14 mouse cellular contexts compared by ENCODE assay signal in the genomic region with DNA sequence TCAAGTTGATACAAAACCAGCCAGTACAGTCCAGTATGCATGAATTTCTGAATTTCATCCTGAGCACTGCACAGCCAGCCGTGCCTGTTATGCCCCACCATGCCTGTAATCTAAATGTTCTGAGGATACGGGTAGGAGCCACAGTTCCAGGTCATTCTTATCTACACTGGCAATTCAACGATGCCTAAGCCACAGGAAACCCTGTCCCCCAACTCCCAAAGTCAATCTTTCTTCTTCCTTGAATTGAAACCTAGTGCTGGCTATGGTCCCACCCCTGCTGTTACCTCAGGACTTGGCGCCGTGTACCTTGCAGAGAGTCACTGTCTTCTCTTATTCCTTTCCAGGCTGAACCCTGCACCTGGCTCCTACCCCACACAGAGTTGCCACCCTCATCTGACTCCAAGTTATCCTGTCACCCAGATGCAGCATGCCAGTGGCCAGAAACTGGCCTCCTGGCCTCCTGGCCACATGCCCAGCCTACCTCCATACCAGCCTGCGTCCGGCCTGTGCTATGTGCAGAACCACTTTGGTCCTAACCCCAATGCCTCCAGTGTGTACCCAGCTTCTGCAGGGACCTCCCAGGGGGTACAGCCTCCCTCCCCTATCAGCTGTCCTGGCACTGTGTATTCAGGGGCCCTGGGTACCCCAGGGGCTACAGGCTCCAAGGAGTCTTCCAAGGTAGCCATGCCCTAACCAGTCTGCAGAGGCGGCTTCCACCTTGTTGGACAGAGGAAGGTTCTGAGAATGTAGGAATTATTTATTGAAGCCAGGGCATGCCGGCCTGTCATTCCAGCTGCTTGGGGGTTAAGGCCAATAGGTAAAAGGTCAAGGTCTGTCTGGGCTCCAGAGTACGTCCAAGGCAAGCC. TPM values are rescaled to one million over a fixed set of nuclear protein-coding genes. Genes with fewer than 3 reads are reported as not detected.
A peak's percentile ranks its signal among the peaks of the same experiment; 100 is the strongest.
DNase-seq lines count a peak whose midpoint lies in the region; ATAC-seq and TF ChIP-seq lines count a peak whose summit lies in the region.
"Had no signal": no experiment of that assay in that cellular context is flagged by ENCODE, and none has a peak within 500 bp of the region (broad histone marks: within the 10 kb centered on the region; RNA-seq: fewer than 3 reads in every experiment).

No protein-coding gene starts in this region.

- peaks cover 6% of the 10 kb centered on the region; the same call in 1 of the 2 replicates for H3K4me1 ChIP-seq in forebrain, embryonic 12.5 days
- H3K4me1 ChIP-seq in forebrain, postnatal 0 days (ENCODE audit: insufficient read depth): no peaks in the 10 kb centered on the region
- H3K4me1 ChIP-seq in ES-E14 (ENCODE audit: control insufficient read depth in 2 of 2, insufficient read depth in 2 of 2, low read length in 2 of 2, poor library complexity in 1 of 2): peaks cover 16 to 27% of the 10 kb centered on the region in 2 experiments
- H3K4me1 ChIP-seq in lung, postnatal 0 days (ENCODE audit: insufficient read depth, low read depth, low read length): no peaks in the 10 kb centered on the region; the same call in 1 of the 2 replicates
- H3K4me1 ChIP-seq: limb, embryonic 15.5 days had no signal

- H3K4me2 ChIP-seq in forebrain, embryonic 12.5 days: no peak overlapping the region
- H3K4me2 ChIP-seq in forebrain, postnatal 0 days (ENCODE audit: low read depth): no peak overlapping the region
- no peak overlapping the region for H3K4me2 ChIP-seq in lung, postnatal 0 days (replicated peaks; ENCODE audit: low read depth, low read length)
- H3K4me2 ChIP-seq: heart, embryonic 15.5 days; limb, embryonic 15.5 days; midbrain, embryonic 15.5 days had no signal

- in situ Hi-C loops in ES-E14 (cut with MboI; ENCODE audit: low sequenced_read_pairs in 2 of 2, unreplicated experiment in 2 of 2): no loop called here

- DNase-seq in forebrain, postnatal 0 days: no peak
- DNase-seq in ES-E14 (ENCODE audit: low read depth, low spot score): no peak
- peak; percentile 35 to 59 for DNase-seq in cerebellum, postnatal 25 days
- DNase-seq in kidney, postnatal 4 days: peak; percentile 47 to 64
- DNase-seq in lung, postnatal 0 days (ENCODE audit: low spot score): no peak
- no peak for DNase-seq in layer of hippocampus, postnatal 36 days
- no peak for DNase-seq in spleen, postnatal 10 days (ENCODE audit: low spot score in 2 of 2)
- DNase-seq: thymus, postnatal 4 days had no signal

- H3K4me3 ChIP-seq in forebrain, embryonic 12.5 days (replicated peaks): no peak overlapping the region
- H3K4me3 ChIP-seq in forebrain, postnatal 0 days (ENCODE audit: low read depth, low read length): no peak overlapping the region
- peak overlapping the region in 1 of 2 experiments; percentile 27; a peak in 1 of 4 replicates for H3K4me3 ChIP-seq in ES-E14 (ENCODE audit: insufficient read depth in 1 of 2, low read depth in 1 of 2, low read length in 2 of 2, poor library complexity in 1 of 2, severe bottlenecking in 1 of 2)
- H3K4me3 ChIP-seq in lung, postnatal 0 days (ENCODE audit: low read depth, low read length): no peak overlapping the region
- H3K4me3 ChIP-seq: erythroblast, embryonic 14.5 days; heart, embryonic 15.5 days; layer of hippocampus, adult 2 months; limb, embryonic 15.5 days; midbrain, embryonic 15.5 days had no signal

- ATAC-seq in forebrain, embryonic 12.5 days (ENCODE audit: low FRiP score): no peak
- no peak for ATAC-seq in forebrain, postnatal 0 days
- ATAC-seq in lung, postnatal 0 days: no peak
- ATAC-seq: midbrain, embryonic 15.5 days had no signal

- no peak for TF ChIP-seq EP300 in lung, postnatal 0 days (IDR thresholded peaks at IDR 0.05)

- TF ChIP-seq CTCF in forebrain, postnatal 0 days (IDR thresholded peaks at IDR 0.05; ENCODE audit: low read depth): no peak
- TF ChIP-seq CTCF in lung, postnatal 0 days (IDR thresholded peaks at IDR 0.05): no peak

- peaks cover 48% of the 10 kb centered on the region for H3K36me3 ChIP-seq in forebrain, embryonic 12.5 days (replicated peaks)
- peaks cover 30% of the 10 kb centered on the region for H3K36me3 ChIP-seq in forebrain, postnatal 0 days (ENCODE audit: insufficient read depth)
- H3K36me3 ChIP-seq in ES-E14 (ENCODE audit: control insufficient read depth, insufficient read depth, low read length, poor library complexity, severe bottlenecking): peaks cover 16% of the 10 kb centered on the region; the same call in 1 of the 2 replicates
- H3K36me3 ChIP-seq in lung, postnatal 0 days (ENCODE audit: insufficient read depth, low read length): no peaks in the 10 kb centered on the region

- H3K9ac ChIP-seq in forebrain, embryonic 12.5 days: no peak overlapping the region
- H3K9ac ChIP-seq in forebrain, postnatal 0 days: no peak overlapping the region
- no peak overlapping the region for H3K9ac ChIP-seq in ES-E14 (ENCODE audit: insufficient read depth, low read depth, low read length, poor library complexity, severe bottlenecking)
- no peak overlapping the region for H3K9ac ChIP-seq in lung, postnatal 0 days (replicated peaks; ENCODE audit: low read depth)
- H3K9ac ChIP-seq: heart, embryonic 15.5 days; limb, embryonic 15.5 days; midbrain, embryonic 15.5 days had no signal

- H3K27ac ChIP-seq in forebrain, embryonic 12.5 days: 0 out of 2 replicates have a peak overlapping the region, but pooled peaks have one; percentile 13
- no peak overlapping the region for H3K27ac ChIP-seq in forebrain, postnatal 0 days (ENCODE audit: low read depth, low read length)
- H3K27ac ChIP-seq in ES-E14 (ENCODE audit: insufficient read depth, low read depth, low read length, poor library complexity, severe bottlenecking): peak overlapping the region; percentile 81
- no peak overlapping the region for H3K27ac ChIP-seq in lung, postnatal 0 days (ENCODE audit: low read length)
- H3K27ac ChIP-seq: heart, embryonic 15.5 days; layer of hippocampus, adult 2 months; limb, embryonic 15.5 days; midbrain, embryonic 15.5 days had no signal

- H3K27me3 ChIP-seq in forebrain, embryonic 12.5 days: no peaks in the 10 kb centered on the region
- no peaks in the 10 kb centered on the region for H3K27me3 ChIP-seq in forebrain, postnatal 0 days (ENCODE audit: insufficient read depth, low read length)
- H3K27me3 ChIP-seq in lung, postnatal 0 days (replicated peaks; ENCODE audit: insufficient read depth, low read length): no peaks in the 10 kb centered on the region
- H3K27me3 ChIP-seq: heart, embryonic 15.5 days; limb, embryonic 15.5 days; midbrain, embryonic 15.5 days had no signal

- H3K9me3 ChIP-seq in forebrain, embryonic 12.5 days: no peaks in the 10 kb centered on the region
- H3K9me3 ChIP-seq in forebrain, postnatal 0 days (ENCODE audit: low read length): no peaks in the 10 kb centered on the region
- no peaks in the 10 kb centered on the region for H3K9me3 ChIP-seq in ES-E14 (ENCODE audit: control insufficient read depth, insufficient read depth, low read depth, low read length)
- no peaks in the 10 kb centered on the region for H3K9me3 ChIP-seq in lung, postnatal 0 days (ENCODE audit: low read length)
- H3K9me3 ChIP-seq: heart, embryonic 15.5 days; limb, embryonic 15.5 days; midbrain, embryonic 15.5 days had no signal

- WGBS in forebrain, embryonic 12.5 days: 86% methylated on average over 10 of the region's 10 CpGs
- WGBS in forebrain, postnatal 0 days: 74% methylated on average over 10 of the region's 10 CpGs
- WGBS in lung, postnatal 0 days: 81% methylated on average over 10 of the region's 10 CpGs

TF ChIP-seq in ES-E14, 5 proteins besides CTCF, POLR2A, EP300 and RAD21:
- TF ChIP-seq ZNF384 (IDR thresholded peaks at IDR 0.05; ENCODE audit: low read depth, low read length): no peak
- TF ChIP-seq HCFC1 (IDR thresholded peaks at IDR 0.05; ENCODE audit: borderline replicate concordance, insufficient read depth, low read length): no peak
- TF ChIP-seq CHD2 (IDR thresholded peaks at IDR 0.05; ENCODE audit: low read depth, low read length): no peak
- no peak for TF ChIP-seq MAFK (IDR thresholded peaks at IDR 0.05; ENCODE audit: insufficient read depth, low read depth, low read length)
- no peak for TF ChIP-seq ZC3H11A (IDR thresholded peaks at IDR 0.05; ENCODE audit: borderline replicate concordance, low read depth, low read length)

RNA-seq across cellular contexts. Expression of a gene that starts 10.5 kb away (rescaled TPM):
- 59.3 and 61.4 TPM in 2 replicates for polyA plus RNA-seq in forebrain, embryonic 12.5 days (2016; fragmentation: Nextera tagmentation; extraction: Ambion mirVana)
- 16.5 and 19.0 TPM in 2 replicates for total RNA-seq in forebrain, postnatal 0 days (2014; rRNA removed)
- 97.4 and 120 TPM in 2 replicates for polyA plus RNA-seq in forebrain, postnatal 0 days (2015; fragmentation: Nextera tagmentation; extraction: Ambion mirVana)
- 15.7 and 16.7 TPM in 2 replicates for total RNA-seq in ES-E14 (2012; rRNA removed)
- 24.7 and 25.8 TPM in 2 replicates for polyA plus RNA-seq in lung, postnatal 0 days (2015; fragmentation: Nextera tagmentation; extraction: Ambion mirVana)
- 10 to 100 TPM; 78.2 to 83.9 TPM for total RNA-seq in layer of hippocampus, postnatal 36 days (2021)

RNA-seq across cellular contexts. Expression of a gene that starts 26.9 kb away (rescaled TPM):
- 127 and 135 TPM in 2 replicates for polyA plus RNA-seq in forebrain, embryonic 12.5 days (2016; fragmentation: Nextera tagmentation; extraction: Ambion mirVana)
- 78.5 and 89.5 TPM in 2 replicates for total RNA-seq in forebrain, postnatal 0 days (2014; rRNA removed)
- polyA plus RNA-seq in forebrain, postnatal 0 days (2015; fragmentation: Nextera tagmentation; extraction: Ambion mirVana): 76.7 and 96.1 TPM in 2 replicates
- 125 and 153 TPM in 2 replicates for total RNA-seq in ES-E14 (2012; rRNA removed)
- polyA plus RNA-seq in lung, postnatal 0 days (2015; fragmentation: Nextera tagmentation; extraction: Ambion mirVana): 130 and 135 TPM in 2 replicates
- total RNA-seq in layer of hippocampus, postnatal 36 days (2021): 100 to 1,000 TPM; 104 to 105 TPM

Comparison
In these comparisons a context has a peak if more than half of its experiments do, and no peak if none do; other contexts are left out.
1. H3K27ac ChIP-seq: peak in forebrain, embryonic 12.5 days (single experiment) and ES-E14 (single experiment); none in forebrain, postnatal 0 days (single experiment) and lung, postnatal 0 days (single experiment).
2. DNase-seq: peak in cerebellum, postnatal 25 days (2 of 2) and kidney, postnatal 4 days (2 of 2); none in forebrain, postnatal 0 days (single experiment), ES-E14 (single experiment), lung, postnatal 0 days (single experiment), layer of hippocampus, postnatal 36 days (0 of 2) and spleen, postnatal 10 days (0 of 2).